Mouse (Mus musculus) A20 (cell line): ENCODE measurements around the gene Flad1.
A peak's percentile ranks its signal among the peaks of the same experiment; 100 is the strongest.

Experiments
- DNase-seq: peaks from one replicate; pipeline ENCODE4 v3.0.0-alpha.2; 2011; ENCODE audit warnings: low read depth, low spot score

The Flad1 gene

DNA sequence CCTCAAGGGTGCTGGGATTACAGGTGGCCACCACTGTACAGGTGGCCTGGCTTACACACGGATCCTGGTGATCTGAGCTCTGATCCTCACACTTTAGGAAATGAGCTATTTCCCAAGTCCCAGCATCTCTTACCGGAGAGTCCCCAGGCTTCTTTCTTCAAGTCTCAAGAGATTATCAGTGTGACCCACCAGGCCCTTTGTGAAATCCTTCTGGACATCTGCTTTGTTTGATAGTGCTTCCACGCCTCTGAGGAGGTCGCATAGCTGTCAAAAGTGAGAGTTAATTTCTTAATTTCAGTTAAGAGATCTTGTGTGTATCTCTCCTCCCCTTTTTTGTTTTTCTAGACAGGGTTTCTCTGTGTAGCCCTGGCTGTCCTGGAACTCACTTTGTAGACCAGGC, 14.2 kb upstream of the Flad1 start:
- DNase-seq, result no peak

- DNase-seq, result no peak
These were observed 13.5 kb upstream of the Flad1 start for GRCm38 (mm10) chr3:89425141-89425525.

- DNase-seq, result no peak
These were observed 12.9 kb upstream of the Flad1 start for GRCm38 (mm10) chr3:89424416-89425140.

- no peak for DNase-seq
These were observed 11.0 kb upstream of the Flad1 start for GRCm38 (mm10) chr3:89422556-89423205.

DNA sequence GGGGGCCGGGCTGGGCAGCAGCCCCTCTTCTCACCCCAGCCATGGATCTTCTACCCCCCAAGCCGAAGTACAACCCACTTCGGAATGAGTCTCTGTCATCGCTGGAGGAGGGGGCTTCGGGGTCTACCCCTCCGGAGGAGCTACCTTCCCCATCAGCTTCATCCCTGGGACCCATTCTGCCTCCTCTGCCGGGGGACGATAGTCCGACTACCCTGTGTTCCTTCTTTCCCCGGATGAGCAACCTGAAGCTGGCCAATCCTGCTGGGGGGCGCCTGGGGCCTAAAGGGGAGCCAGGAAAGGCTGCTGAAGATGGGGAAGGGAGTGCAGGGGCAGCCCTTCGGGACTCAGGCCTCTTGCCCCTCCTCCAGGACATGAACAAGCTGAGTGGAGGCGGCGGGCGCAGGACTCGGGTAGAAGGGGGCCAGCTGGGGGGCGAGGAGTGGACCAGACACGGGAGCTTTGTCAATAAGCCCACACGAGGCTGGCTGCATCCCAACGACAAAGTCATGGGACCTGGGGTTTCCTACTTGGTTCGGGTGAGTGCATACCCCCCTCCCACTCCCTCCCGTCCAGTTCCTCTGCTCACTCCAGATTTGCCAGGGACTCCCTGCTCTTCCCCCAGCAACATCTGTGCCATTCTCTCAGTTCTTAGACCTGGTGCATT, 10.3 kb upstream of the Flad1 start:
- DNase-seq, result no peak

GRCm38 (mm10) chr3:89421002-89421774, 9.5 kb upstream of the Flad1 start:
- DNase-seq, result peak; percentile 20

DNA sequence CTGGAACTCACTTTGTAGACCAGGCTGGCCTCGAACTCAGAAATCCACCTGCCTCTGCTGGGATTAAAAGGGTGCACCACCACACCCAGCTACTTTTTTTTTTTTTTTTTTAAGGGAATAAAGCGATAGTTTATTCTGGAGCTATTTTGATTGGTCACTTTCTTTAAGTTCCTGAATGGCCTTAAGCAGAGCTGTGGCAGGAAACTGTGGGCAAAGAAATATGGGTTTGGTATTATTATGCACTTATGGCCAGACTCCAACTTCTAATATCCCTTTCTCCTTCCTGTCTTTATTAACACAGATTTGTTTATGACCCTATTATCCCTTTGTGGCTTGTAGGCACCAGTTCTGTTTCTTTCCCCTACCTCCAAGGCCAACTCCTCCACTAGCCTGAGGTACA, 8.8 kb upstream of the Flad1 start:
- DNase-seq, result no peak

DNA sequence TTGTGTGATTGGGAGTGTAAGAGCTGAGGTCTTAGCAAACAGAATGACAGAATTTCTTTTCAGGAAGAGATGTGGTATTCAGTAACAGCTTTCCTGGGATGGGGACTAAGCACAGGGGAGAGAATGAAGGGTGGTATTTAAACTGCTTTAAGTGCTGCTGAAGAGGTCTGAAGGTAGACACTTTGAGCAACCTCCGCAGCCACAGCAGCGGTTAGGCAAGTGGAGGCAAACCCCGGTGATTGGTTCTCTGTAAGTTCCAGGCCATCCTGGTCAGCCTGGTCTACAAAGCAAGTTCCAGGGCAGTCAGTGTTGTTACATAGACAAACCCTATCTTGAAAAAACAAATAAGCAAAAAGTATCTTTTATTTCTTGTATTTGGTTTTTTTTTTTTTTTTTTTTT, 8.3 kb upstream of the Flad1 start:
- DNase-seq, result no peak

DNA sequence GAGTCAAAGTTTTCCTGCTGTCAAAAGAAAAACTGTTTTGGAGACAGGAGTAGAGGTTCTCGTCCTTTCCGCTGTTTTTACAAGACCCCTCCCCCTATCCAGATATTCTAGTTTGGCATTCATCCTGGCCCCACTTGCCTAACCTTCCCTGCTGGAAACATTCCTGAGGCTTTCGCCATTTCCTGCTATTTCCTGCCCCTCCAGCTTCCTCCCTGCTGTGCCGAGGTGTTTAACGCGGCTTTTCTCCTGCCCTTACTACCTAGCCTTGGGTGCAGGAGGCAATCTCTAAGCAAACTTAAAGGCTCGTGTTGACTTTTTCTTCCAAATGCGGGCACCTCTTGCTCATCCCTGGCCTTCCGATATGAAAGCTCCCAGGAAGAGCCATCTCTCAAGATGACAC, 7.9 kb upstream of the Flad1 start:
- DNase-seq, result no peak

GRCm38 (mm10) chr3:89418861-89419250, 7.2 kb upstream of the Flad1 start:
- DNase-seq, result no peak

DNA sequence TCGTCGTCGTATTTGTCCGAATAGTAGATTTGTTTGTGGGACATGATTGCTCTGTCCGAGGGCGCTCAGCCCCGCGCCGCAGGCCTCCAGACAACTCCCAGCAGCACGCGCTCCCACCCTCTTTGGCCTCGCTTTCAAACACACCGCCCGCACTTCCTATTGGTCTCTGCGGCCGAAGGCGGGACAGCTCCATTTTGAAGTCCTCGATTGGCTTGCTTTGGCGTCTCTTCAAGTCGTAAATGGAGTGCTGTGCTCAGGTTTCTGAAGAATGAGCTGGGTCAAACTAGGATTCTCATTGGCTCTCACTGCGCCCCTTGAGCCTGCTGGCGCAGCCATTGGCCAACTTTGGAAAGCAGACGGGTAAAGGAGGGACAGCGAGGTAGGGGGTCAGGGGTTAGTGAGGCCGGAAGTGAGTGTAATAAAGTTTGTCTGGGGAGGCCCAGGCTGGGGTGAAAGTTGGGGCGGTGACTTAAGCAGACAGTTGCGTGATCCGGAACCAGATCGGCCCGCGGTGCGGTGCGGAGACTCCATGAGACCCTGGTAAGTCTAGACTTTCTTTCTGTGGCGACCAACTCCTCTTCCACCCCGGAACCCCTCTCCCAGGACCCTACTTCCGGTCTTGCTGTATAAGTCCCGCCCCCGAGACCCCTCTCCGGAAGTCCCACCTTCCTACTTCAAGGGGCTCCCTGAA, 6.6 kb upstream of the Flad1 start, which contains the start of the genes Cks1b and Shc1:
TSS of gene Cks1b (minus strand) at position 214 of the 691 bp plus-strand sequence.
TSS of gene Shc1 (plus strand) at position 274 of the 691 bp plus-strand sequence.
- DNase-seq, result peak; percentile 98

DNA sequence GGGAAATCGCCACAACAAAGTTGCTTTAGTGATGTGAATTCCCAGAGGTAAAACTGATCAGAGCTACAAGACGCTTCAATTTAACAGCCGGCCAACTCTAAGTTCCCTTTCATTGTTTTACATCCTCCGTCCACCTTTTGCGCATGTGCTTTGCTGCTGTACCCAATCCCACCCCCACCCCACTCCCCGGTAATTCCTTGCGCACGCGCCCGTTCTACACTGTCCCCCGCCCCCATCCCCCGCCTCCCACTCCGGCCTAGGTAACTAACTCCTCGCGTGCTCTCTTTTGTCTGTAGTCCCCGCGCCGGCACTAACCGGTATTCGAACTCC, 6.1 kb upstream of the Flad1 start:
- peak; percentile 94 for DNase-seq

- no peak for DNase-seq
These were observed 5.5 kb upstream of the Flad1 start for GRCm38 (mm10) chr3:89417131-89417530.

- no peak for DNase-seq
These were observed 4.5 kb upstream of the Flad1 start for GRCm38 (mm10) chr3:89416158-89416557.

DNA sequence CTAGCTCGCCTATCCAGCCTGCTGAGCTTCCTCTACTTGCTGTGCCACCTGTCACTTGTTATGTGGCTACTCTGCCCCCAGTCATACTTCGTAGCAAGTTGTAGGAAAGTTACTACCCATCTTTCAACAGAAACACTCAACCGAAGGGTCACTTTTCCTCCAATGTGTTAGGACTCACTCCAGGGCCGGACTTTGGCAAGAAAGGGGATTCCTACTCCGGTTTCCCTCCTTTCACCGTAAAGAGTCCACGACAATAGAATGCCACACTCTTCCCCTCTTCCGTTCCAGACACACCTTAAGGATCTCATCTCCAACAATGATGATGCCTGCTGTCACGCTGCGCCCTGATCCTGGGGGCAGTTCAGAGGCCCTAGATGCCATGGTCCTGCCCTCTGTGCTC, 806 bp downstream of the Flad1 start:
- no peak for DNase-seq

GRCm38 (mm10) chr3:89409701-89410100, 2.0 kb downstream of the Flad1 start:
- DNase-seq, result no peak

DNA sequence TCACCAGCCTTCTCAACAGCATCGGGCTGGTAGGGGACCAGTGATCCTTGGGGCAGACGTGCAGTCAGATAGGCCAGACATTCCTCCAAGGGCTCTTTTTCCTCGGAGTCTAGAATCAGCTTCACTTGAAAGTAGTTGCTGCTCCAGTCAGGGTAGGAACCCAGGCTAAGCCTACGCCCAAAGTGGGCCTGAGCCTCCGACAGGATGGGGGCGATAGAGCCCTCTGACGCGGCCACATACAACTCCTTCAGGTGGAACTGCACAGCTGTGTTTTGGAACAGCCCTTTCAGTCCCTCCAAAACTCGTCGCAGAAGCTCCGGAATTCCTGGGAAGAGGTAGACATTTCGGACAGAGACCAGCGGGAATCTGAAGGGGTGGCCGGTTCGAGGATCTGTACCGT, 3.2 kb downstream of the Flad1 start:
- DNase-seq, result no peak

DNA sequence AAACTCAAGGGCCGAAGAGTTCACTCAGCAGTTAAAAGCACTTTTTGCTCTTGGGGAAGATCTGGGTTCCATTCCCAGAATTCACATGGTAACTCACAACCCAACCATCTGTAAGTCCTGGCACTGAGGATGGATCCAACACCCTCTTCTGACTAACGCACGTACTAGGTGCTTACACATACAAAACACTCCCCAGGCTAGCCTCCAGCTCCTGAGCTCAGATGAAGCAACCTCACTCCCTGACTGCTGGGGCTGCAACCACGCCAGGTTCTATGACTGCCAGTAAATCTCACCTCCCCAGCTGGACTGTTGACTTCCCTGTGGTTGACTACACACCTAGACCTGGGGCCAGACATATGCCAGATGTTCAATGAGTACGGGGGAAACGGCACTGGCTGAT, 4.8 kb downstream of the Flad1 start:
- no peak for DNase-seq

DNA sequence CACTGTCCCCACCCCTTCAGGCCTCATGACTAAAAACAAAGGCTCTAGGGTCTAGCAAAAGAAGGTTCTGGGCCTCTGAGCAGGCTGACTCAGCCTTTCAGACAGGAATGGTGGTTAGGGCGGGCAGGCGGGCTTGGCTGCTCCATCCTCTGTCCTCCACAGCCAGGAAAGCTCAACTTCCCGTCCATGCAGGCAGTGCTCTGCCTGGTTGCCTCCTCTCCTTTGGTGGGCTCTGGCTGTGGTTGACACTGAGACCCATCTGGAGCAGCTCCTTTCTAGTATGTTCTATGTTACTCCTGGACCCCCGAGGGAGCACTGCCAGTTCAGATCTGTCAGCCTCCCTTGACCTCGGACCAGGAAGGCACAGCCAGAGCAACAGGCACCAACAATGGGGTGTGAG, 9.0 kb downstream of the Flad1 start, which contains the start of gene Lenep:
TSS of gene Lenep (minus strand) at position 101 of the 400 bp plus-strand sequence.
- DNase-seq, result no peak

DNA sequence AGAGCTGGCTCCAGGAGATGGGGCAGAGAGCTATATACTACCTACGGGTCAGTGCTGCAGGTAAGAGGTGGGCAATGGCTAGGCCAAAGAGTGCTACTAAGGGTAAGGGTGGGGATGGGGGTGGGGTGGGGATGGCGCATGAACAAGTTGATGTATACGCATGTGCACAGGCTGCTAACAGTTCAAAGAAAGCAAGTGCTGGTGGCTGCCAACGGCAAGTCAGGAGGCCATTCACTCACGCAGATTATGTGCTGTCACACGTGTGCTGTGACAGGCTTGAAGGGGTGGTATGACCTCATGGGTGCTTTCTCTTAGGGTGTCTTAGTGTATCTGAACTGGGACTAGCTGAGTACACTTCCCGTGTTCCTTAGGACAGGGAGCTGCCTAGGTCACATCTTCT, 10.3 kb downstream of the Flad1 start:
- no peak for DNase-seq

DNA sequence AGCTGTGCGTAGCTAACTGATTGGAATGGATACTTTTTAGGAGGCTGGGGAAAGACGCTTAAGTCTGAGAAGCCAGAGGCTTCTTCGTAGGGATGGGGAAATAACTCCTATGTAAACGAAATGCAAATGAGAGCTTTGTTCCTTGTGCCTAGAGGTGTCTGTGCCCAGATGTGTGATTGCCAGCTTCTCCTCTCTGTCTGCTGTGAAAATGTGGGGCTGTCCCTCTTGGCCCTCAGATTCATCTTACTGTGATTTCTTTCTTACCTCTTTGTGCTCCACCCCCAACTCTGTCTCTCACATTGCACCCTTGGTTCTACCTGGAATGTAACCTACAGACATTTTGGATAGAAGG, 15.0 kb downstream of the Flad1 start:
- peak; percentile 88 for DNase-seq
